Mouse (Mus musculus): ENCODE measurements around the gene Taf1b. TPM values are rescaled to one million over a fixed set of nuclear protein-coding genes. Genes with fewer than 3 reads are reported as not detected.

Gene Taf1b
- total and polyA plus RNA-seq, 3 experiments = 26.6 to 49.6 (median 34.5) TPM

DNA sequence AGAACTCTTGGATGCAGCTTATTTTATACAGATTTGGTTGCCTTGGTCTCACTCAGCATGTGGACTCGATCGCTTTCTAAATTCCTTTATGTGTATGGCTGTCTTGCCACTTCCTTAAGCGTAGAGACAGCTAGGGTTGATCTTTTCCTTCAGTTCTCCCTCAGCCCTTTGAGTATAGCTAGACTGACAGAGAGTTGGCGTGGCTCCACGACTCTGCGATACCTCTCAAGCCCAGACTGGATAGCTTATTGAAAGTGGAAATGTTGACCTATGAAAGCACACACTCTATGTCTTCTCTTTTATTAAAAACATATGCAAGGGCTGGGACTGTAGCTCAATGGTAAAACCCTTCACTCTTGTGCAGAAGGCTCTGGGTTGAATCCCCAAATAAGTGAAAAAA is 99.2 kb downstream of the Taf1b start:
- TF ChIP-seq KAT2A (IDR thresholded peaks at IDR 0.05; ENCODE audit: insufficient replicate concordance, low read length) (no peak), ZNF384 (IDR thresholded peaks at IDR 0.05; ENCODE audit: low read depth, low read length) (no peak), CHD2 (IDR thresholded peaks at IDR 0.05; ENCODE audit: low read length) (no peak), SMC3 (IDR thresholded peaks at IDR 0.05; ENCODE audit: low read depth, low read length) (no peak), MXI1 (IDR thresholded peaks at IDR 0.05; ENCODE audit: low read depth, low read length) (no peak), E2F4 (IDR thresholded peaks at IDR 0.05; ENCODE audit: insufficient replicate concordance, low read depth, low read length) (no peak), POLR2A (IDR thresholded peaks at IDR 0.05; ENCODE audit: low read depth, low read length) (no peak), UBTF (IDR thresholded peaks at IDR 0.05; ENCODE audit: low read depth, low read length) (no peak), MAFK (IDR thresholded peaks at IDR 0.05; ENCODE audit: insufficient replicate concordance, low read length) (no peak), ZKSCAN1 (IDR thresholded peaks at IDR 0.05; ENCODE audit: borderline replicate concordance, low read depth, low read length) (no peak), ZMIZ1 (IDR thresholded peaks at IDR 0.05; ENCODE audit: low read depth, low read length) (no peak), POLR2AphosphoS2 (IDR thresholded peaks at IDR 0.05; ENCODE audit: low read depth, low read length) (no peak), RCOR1 (conservative IDR thresholded peaks at IDR 0.05; ENCODE audit: low read depth, low read length) (no peak), IRF4 (IDR thresholded peaks at IDR 0.05; ENCODE audit: low read depth, low read length) (no peak), EP300 (IDR thresholded peaks at IDR 0.05; ENCODE audit: low read length) (no peak), TCF12 (IDR thresholded peaks at IDR 0.05; ENCODE audit: low read depth, low read length) (no peak), GABPA (IDR thresholded peaks at IDR 0.05; ENCODE audit: insufficient replicate concordance, low read depth, low read length) (no peak)
- dilution Hi-C loops (cut with MboI; ENCODE audit: extremely low pct_ligation_motif_present, extremely low pct_unique_long_range_greater_than_20kb, low sequenced_read_pairs) = no loop called here
- H3K4me2 ChIP-seq (ENCODE audit: insufficient read depth, low read depth, poor library complexity, severe bottlenecking) = no peak overlapping the region
- H3K4me3 ChIP-seq (replicated peaks in 1 of 3; ENCODE audit: low read depth in 2 of 3, low read length in 2 of 3, poor library complexity in 1 of 3) = no peak overlapping the region
- no peaks in the 10 kb centered on the region for H3K79me2 ChIP-seq (replicated peaks; ENCODE audit: control insufficient read depth, extremely low read depth, insufficient read depth, poor library complexity, severe bottlenecking)
- in situ Hi-C loops (cut with MboI; ENCODE audit: low pct_ligation_motif_present, low pct_unique_long_range_greater_than_20kb, low sequenced_read_pairs) = no loop called here
- peaks cover 10 to 16% of the 10 kb centered on the region in 2 experiments for H3K36me3 ChIP-seq (replicated peaks in 1 of 2; ENCODE audit: control insufficient read depth in 1 of 2, insufficient read depth in 1 of 2, low read length in 1 of 2)
- no peak for DNase-seq (ENCODE audit: extremely low read depth)
- no peaks in the 10 kb centered on the region for H3K27me3 ChIP-seq (replicated peaks)
- no peak overlapping the region for H3K9ac ChIP-seq (ENCODE audit: insufficient read depth, low read depth)
- peaks cover 3 to 11% of the 10 kb centered on the region in 2 experiments for H3K4me1 ChIP-seq (ENCODE audit: control insufficient read depth in 1 of 2, insufficient read depth in 2 of 2)
- H3K9me3 ChIP-seq (replicated peaks; ENCODE audit: low read length) = no peaks in the 10 kb centered on the region
- no peak overlapping the region for H3K27ac ChIP-seq (ENCODE audit: insufficient read depth, low read depth)

DNA sequence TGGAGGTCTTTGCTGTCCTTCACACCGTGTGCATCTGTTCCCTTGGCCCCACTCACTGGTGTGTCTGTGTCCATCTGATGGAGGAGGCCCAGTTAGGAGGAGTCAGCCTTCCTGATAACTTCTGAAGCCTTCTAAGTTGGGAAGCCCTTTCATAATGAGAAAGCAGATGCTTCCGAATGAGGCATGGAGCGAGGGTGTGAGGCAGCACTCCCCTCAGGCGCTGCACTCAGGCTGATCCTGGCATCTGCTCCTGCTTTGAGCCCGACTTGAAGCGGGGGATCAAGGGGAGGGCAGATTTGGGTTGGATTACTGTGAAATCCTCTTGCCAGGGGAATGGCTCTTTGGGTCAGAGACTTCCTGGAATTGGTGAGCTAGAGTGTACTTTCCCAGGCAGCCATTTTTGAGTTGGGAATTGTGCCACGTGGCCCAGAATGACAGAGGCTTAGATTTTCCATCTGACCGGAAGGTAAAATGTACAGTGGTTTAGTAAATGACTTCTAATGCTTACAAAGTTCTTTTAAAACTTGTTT is 101.3 kb downstream of the Taf1b start:
- H3K79me2 ChIP-seq (replicated peaks; ENCODE audit: control insufficient read depth, extremely low read depth, insufficient read depth, poor library complexity, severe bottlenecking) = no peaks in the 10 kb centered on the region
- dilution Hi-C loops (cut with MboI; ENCODE audit: extremely low pct_ligation_motif_present, extremely low pct_unique_long_range_greater_than_20kb, low sequenced_read_pairs) = no loop called here
- no peak overlapping the region for H3K9ac ChIP-seq (ENCODE audit: insufficient read depth, low read depth)

More for the DNA sequence above, 101.3 kb downstream of the Taf1b start:
- Histone ChIP-seq H3K4me3 (replicated peaks in 1 of 3; ENCODE audit: low read depth in 2 of 3, low read length in 2 of 3, poor library complexity in 1 of 3) (no peak overlapping the region), H3K36me3 (replicated peaks in 1 of 2; ENCODE audit: control insufficient read depth in 1 of 2, insufficient read depth in 1 of 2, low read length in 1 of 2) (peaks cover 12 to 25% of the 10 kb centered on the region in 2 experiments), H3K27me3 (replicated peaks) (no peaks in the 10 kb centered on the region), H3K4me2 (ENCODE audit: insufficient read depth, low read depth, poor library complexity, severe bottlenecking) (no peak overlapping the region), H3K9me3 (replicated peaks; ENCODE audit: low read length) (no peaks in the 10 kb centered on the region), H3K4me1 (ENCODE audit: control insufficient read depth in 1 of 2, insufficient read depth in 2 of 2) (peaks cover 0 to 4% of the 10 kb centered on the region in 2 experiments; a peak in 1 of 4 replicates), H3K27ac (ENCODE audit: insufficient read depth, low read depth) (no peak overlapping the region)
- in situ Hi-C loops (cut with MboI; ENCODE audit: low pct_ligation_motif_present, low pct_unique_long_range_greater_than_20kb, low sequenced_read_pairs) = no loop called here
- TF ChIP-seq TCF12 (IDR thresholded peaks at IDR 0.05; ENCODE audit: low read depth, low read length) (no peak), MAX (IDR thresholded peaks at IDR 0.05; ENCODE audit: low read length) (no peak)
- no peak for DNase-seq (ENCODE audit: extremely low read depth)

All from CH12.LX (cell line).